Mouse (Mus musculus) embryonic facial prominence, embryonic 13.5 days (tissue): Measurements from ENCODE around the gene Pdcd1lg2. TPM values are rescaled to one million over a fixed set of nuclear protein-coding genes. Genes with fewer than 3 reads are reported as not detected.

ENCODE experiments used
- ATAC-seq: fragments of 200-750 bp; cut with Nextera tagmentation; 2 replicates; pipeline ENCODE4 v1.8.0; 2017; ENCODE audit warnings: low read depth; ENCODE audit not compliant: insufficient number of reproducible peaks, insufficient read depth, low FRiP score, low TSS enrichment
- H3K27ac ChIP-seq: fragments of 300-500 bp; sonication (generic); 2 replicates; pipeline ENCODE4 v1.5.1; 2015; ENCODE audit warnings: moderate library complexity, mild to moderate bottlenecking, inconsistent platforms
- H3K27me3 ChIP-seq: fragments of 300-500 bp; sonication (generic); 2 replicates; pipeline ENCODE4 v1.6.1; 2015; ENCODE audit warnings: mild to moderate bottlenecking, inconsistent platforms
- H3K36me3 ChIP-seq: fragments of 300-500 bp; sonication (generic); 2 replicates; pipeline ENCODE4 v1.6.1; 2015; ENCODE audit warnings: mild to moderate bottlenecking, inconsistent platforms
- H3K4me1 ChIP-seq: fragments of 300-500 bp; sonication (generic); 2 replicates; pipeline ENCODE4 v1.6.1; 2015; ENCODE audit warnings: inconsistent platforms
- H3K4me2 ChIP-seq: fragments of 300-500 bp; sonication (generic); 2 replicates; pipeline ENCODE4 v1.6.1; 2015; ENCODE audit warnings: moderate library complexity, mild to moderate bottlenecking, inconsistent platforms
- H3K4me3 ChIP-seq: fragments of 300-500 bp; sonication (generic); 2 replicates; pipeline ENCODE4 v1.5.1; 2015; ENCODE audit warnings: mild to moderate bottlenecking, inconsistent platforms
- H3K9ac ChIP-seq: fragments of 300-500 bp; sonication (generic); 2 replicates; pipeline ENCODE4 v1.6.1; 2015; ENCODE audit warnings: mild to moderate bottlenecking, inconsistent platforms
- H3K9me3 ChIP-seq: fragments of 300-500 bp; sonication (generic); 2 replicates; pipeline ENCODE4 v1.6.1; 2016; ENCODE audit warnings: inconsistent platforms
- WGBS: fragments of 180-500 bp; shearing (Covaris S2); methylation state at CpG from one replicate; pipeline ENCODE4 v1.1.7; 2015; ENCODE audit warnings: mixed read lengths; 5-methylcytosine and 5-hydroxymethylcytosine counted together
- polyA plus RNA-seq: library from polyadenylated mRNA; unstranded; fragments of >200 nt; fragmentation: Nextera tagmentation; extraction: Ambion mirVana; gene quantifications from 2 replicates; pipeline ENCODE4 v1.2.1, GENCODE M21; 2015

Pdcd1lg2 gene
- polyA plus RNA-seq, 1 experiment from 2014 or later: not detected

GRCm38 (mm10) chr19:29420397-29420796 lies 9.7 kb downstream of the Pdcd1lg2 start:
- H3K36me3 ChIP-seq: no peaks in the 10 kb centered on the region
- no peaks in the 10 kb centered on the region for H3K27me3 ChIP-seq
- H3K9me3 ChIP-seq: no peaks in the 10 kb centered on the region
- no peaks in the 10 kb centered on the region for H3K4me1 ChIP-seq
- H3K27ac ChIP-seq: no peak overlapping the region
- 74% methylated on average over 8 of the region's 8 CpGs for WGBS
- no peak overlapping the region for H3K4me2 ChIP-seq
- H3K4me3 ChIP-seq: no peak overlapping the region
- H3K9ac ChIP-seq: no peak overlapping the region
- no peak for ATAC-seq

- WGBS: 88% methylated on average over 16 of the region's 16 CpGs
- Histone ChIP-seq H3K27ac (no peak overlapping the region), H3K36me3 (no peaks in the 10 kb centered on the region), H3K4me3 (no peak overlapping the region), H3K9me3 (no peaks in the 10 kb centered on the region), H3K9ac (no peak overlapping the region), H3K27me3 (no peaks in the 10 kb centered on the region), H3K4me1 (no peaks in the 10 kb centered on the region), H3K4me2 (no peak overlapping the region)
- no peak for ATAC-seq
These were observed 11.4 kb downstream of the Pdcd1lg2 start for GRCm38 (mm10) chr19:29422013-29422645.

GRCm38 (mm10) chr19:29422796-29423195 lies 12.1 kb downstream of the Pdcd1lg2 start:
- Histone ChIP-seq H3K36me3 (no peaks in the 10 kb centered on the region), H3K4me3 (no peak overlapping the region), H3K9ac (no peak overlapping the region), H3K4me2 (no peak overlapping the region), H3K9me3 (no peaks in the 10 kb centered on the region), H3K27me3 (no peaks in the 10 kb centered on the region), H3K4me1 (no peaks in the 10 kb centered on the region), H3K27ac (no peak overlapping the region)
- WGBS: 73% methylated on average over 7 of the region's 7 CpGs
- ATAC-seq: no peak

GRCm38 (mm10) chr19:29430516-29430915 lies 19.8 kb downstream of the Pdcd1lg2 start:
- 74% methylated on average over 3 of the region's 3 CpGs for WGBS
- ATAC-seq: no peak
- Histone ChIP-seq H3K9me3 (0 out of 2 replicates have a peak, but pooled peaks cover 4% of the 10 kb centered on the region), H3K27me3 (no peaks in the 10 kb centered on the region), H3K4me3 (no peak overlapping the region), H3K36me3 (no peaks in the 10 kb centered on the region), H3K4me2 (no peak overlapping the region), H3K27ac (no peak overlapping the region), H3K4me1 (no peaks in the 10 kb centered on the region), H3K9ac (no peak overlapping the region)

- Histone ChIP-seq H3K27me3 (no peaks in the 10 kb centered on the region), H3K27ac (no peak overlapping the region), H3K4me1 (no peaks in the 10 kb centered on the region), H3K4me3 (no peak overlapping the region), H3K9ac (no peak overlapping the region), H3K36me3 (no peaks in the 10 kb centered on the region), H3K4me2 (no peak overlapping the region), H3K9me3 (0 out of 2 replicates have a peak, but pooled peaks cover 4% of the 10 kb centered on the region)
- WGBS: 70% methylated on average over 3 of the region's 3 CpGs
- no peak for ATAC-seq
These were observed 20.2 kb downstream of the Pdcd1lg2 start for GRCm38 (mm10) chr19:29430953-29431352.

- no peak for ATAC-seq
- peaks cover 3% of the 10 kb centered on the region; the same call in 1 of the 2 replicates for H3K4me1 ChIP-seq
- H3K4me3 ChIP-seq: no peak overlapping the region
- 81% methylated on average over 18 of the region's 18 CpGs for WGBS
- H3K27ac ChIP-seq: no peak overlapping the region
- no peaks in the 10 kb centered on the region for H3K27me3 ChIP-seq
- no peaks in the 10 kb centered on the region for H3K36me3 ChIP-seq
- H3K9ac ChIP-seq: no peak overlapping the region
- H3K9me3 ChIP-seq: no peaks in the 10 kb centered on the region
- H3K4me2 ChIP-seq: no peak overlapping the region
These were observed 26.2 kb downstream of the Pdcd1lg2 start for GRCm38 (mm10) chr19:29436793-29437479.

GRCm38 (mm10) chr19:29437849-29438248 lies 27.1 kb downstream of the Pdcd1lg2 start:
- WGBS: 93% methylated on average over 1 of the region's 1 CpGs
- H3K9me3 ChIP-seq: no peaks in the 10 kb centered on the region
- H3K4me3 ChIP-seq: no peak overlapping the region
- H3K4me1 ChIP-seq: peaks cover 3% of the 10 kb centered on the region; the same call in 1 of the 2 replicates
- no peaks in the 10 kb centered on the region for H3K27me3 ChIP-seq
- ATAC-seq: no peak
- no peaks in the 10 kb centered on the region for H3K36me3 ChIP-seq
- H3K9ac ChIP-seq: no peak overlapping the region
- no peak overlapping the region for H3K27ac ChIP-seq
- H3K4me2 ChIP-seq: no peak overlapping the region

- Histone ChIP-seq H3K4me3 (no peak overlapping the region), H3K9me3 (no peaks in the 10 kb centered on the region), H3K27ac (no peak overlapping the region), H3K4me2 (no peak overlapping the region), H3K4me1 (peaks cover 3% of the 10 kb centered on the region; the same call in 1 of the 2 replicates), H3K9ac (no peak overlapping the region), H3K36me3 (no peaks in the 10 kb centered on the region), H3K27me3 (no peaks in the 10 kb centered on the region)
- WGBS: 89% methylated on average over 3 of the region's 3 CpGs
- no peak for ATAC-seq
These were observed 28.5 kb downstream of the Pdcd1lg2 start for GRCm38 (mm10) chr19:29439242-29439641.

- no peak for ATAC-seq
- no peak overlapping the region for H3K4me3 ChIP-seq
- H3K4me2 ChIP-seq: no peak overlapping the region
- H3K9ac ChIP-seq: no peak overlapping the region
- WGBS: 85% methylated on average over 2 of the region's 2 CpGs
- 0 out of 2 replicates have a peak, but pooled peaks cover 3% of the 10 kb centered on the region for H3K9me3 ChIP-seq
- H3K36me3 ChIP-seq: no peaks in the 10 kb centered on the region
- H3K27me3 ChIP-seq: no peaks in the 10 kb centered on the region
- peaks cover 2% of the 10 kb centered on the region; the same call in 1 of the 2 replicates for H3K4me1 ChIP-seq
- no peak overlapping the region for H3K27ac ChIP-seq
These were observed 31.8 kb downstream of the Pdcd1lg2 start for GRCm38 (mm10) chr19:29442492-29442891.

- H3K36me3 ChIP-seq: no peaks in the 10 kb centered on the region
- H3K9me3 ChIP-seq: 0 out of 2 replicates have a peak, but pooled peaks cover 3% of the 10 kb centered on the region
- no peaks in the 10 kb centered on the region for H3K4me1 ChIP-seq
- H3K4me2 ChIP-seq: no peak overlapping the region
- no peak overlapping the region for H3K4me3 ChIP-seq
- no peak overlapping the region for H3K9ac ChIP-seq
- 88% methylated on average over 3 of the region's 3 CpGs for WGBS
- no peak overlapping the region for H3K27ac ChIP-seq
- H3K27me3 ChIP-seq: no peaks in the 10 kb centered on the region
- no peak for ATAC-seq
These were observed 33.6 kb downstream of the Pdcd1lg2 start for GRCm38 (mm10) chr19:29444364-29444763.

GRCm38 (mm10) chr19:29448373-29448772 lies 37.7 kb downstream of the Pdcd1lg2 start:
- Histone ChIP-seq H3K4me1 (no peaks in the 10 kb centered on the region), H3K9ac (no peak overlapping the region), H3K36me3 (no peaks in the 10 kb centered on the region), H3K27me3 (no peaks in the 10 kb centered on the region), H3K4me3 (no peak overlapping the region), H3K4me2 (no peak overlapping the region), H3K9me3 (0 out of 2 replicates have a peak, but pooled peaks cover 3% of the 10 kb centered on the region), H3K27ac (no peak overlapping the region)
- ATAC-seq: no peak
- 73% methylated on average over 1 of the region's 1 CpGs for WGBS

GRCm38 (mm10) chr19:29450376-29450775 lies 39.7 kb downstream of the Pdcd1lg2 start:
- H3K36me3 ChIP-seq: no peaks in the 10 kb centered on the region
- no peak for ATAC-seq
- no peak overlapping the region for H3K9ac ChIP-seq
- H3K4me3 ChIP-seq: no peak overlapping the region
- no peaks in the 10 kb centered on the region for H3K4me1 ChIP-seq
- H3K4me2 ChIP-seq: no peak overlapping the region
- H3K9me3 ChIP-seq: 0 out of 2 replicates have a peak, but pooled peaks cover 3% of the 10 kb centered on the region
- no peaks in the 10 kb centered on the region for H3K27me3 ChIP-seq
- H3K27ac ChIP-seq: no peak overlapping the region
- WGBS: 83% methylated on average over 8 of the region's 8 CpGs
